In genomic region chr19:32885481-32886131, GRCm38 (mm10) we compare ENCODE assay signal across 10 mouse cellular contexts.
A peak's percentile ranks its signal among the peaks of the same experiment; 100 is the strongest.
DNase-seq lines count a peak whose midpoint lies in the region; ATAC-seq and TF ChIP-seq lines count a peak whose summit lies in the region.
"Had no signal": no experiment of that assay in that cellular context is flagged by ENCODE, and none has a peak within 500 bp of the region (broad histone marks: within the 10 kb centered on the region; RNA-seq: fewer than 3 reads in every experiment).

No protein-coding gene starts in this region.

- ATAC-seq in forebrain, embryonic 13.5 days, result peak; percentile 57; the same call in 1 of the 2 replicates
- no peak for ATAC-seq in limb, embryonic 14.5 days (ENCODE audit: low FRiP score, low read depth)

- H3K27ac ChIP-seq in embryonic facial prominence, embryonic 10.5 days (replicated peaks), result peak overlapping the region; percentile 41
- no peak overlapping the region for H3K27ac ChIP-seq in forebrain, embryonic 13.5 days
- H3K27ac ChIP-seq in limb, embryonic 14.5 days (replicated peaks; ENCODE audit: low read depth, low read length), result no peak overlapping the region
- H3K27ac ChIP-seq: liver, embryonic 14.5 days; stomach, embryonic 15.5 days had no signal

- no peaks in the 10 kb centered on the region for H3K9me3 ChIP-seq in embryonic facial prominence, embryonic 10.5 days
- no peaks in the 10 kb centered on the region for H3K9me3 ChIP-seq in forebrain, embryonic 13.5 days (replicated peaks)
- H3K9me3 ChIP-seq in limb, embryonic 14.5 days (ENCODE audit: control insufficient read depth, low read length), result no peaks in the 10 kb centered on the region
- H3K9me3 ChIP-seq: stomach, embryonic 15.5 days had no signal

- WGBS in embryonic facial prominence, embryonic 10.5 days, result 24% methylated on average over 12 of the region's 12 CpGs
- 45% methylated on average over 12 of the region's 12 CpGs for WGBS in forebrain, embryonic 13.5 days
- 21% methylated on average over 12 of the region's 12 CpGs for WGBS in limb, embryonic 14.5 days

- DNase-seq in kidney, adult 11 months, result peak; percentile 10
- DNase-seq in kidney, postnatal 10 days, result no peak
- peak; percentile 63 for DNase-seq in embryonic facial prominence, embryonic 10.5 days (ENCODE audit: low spot score)
- DNase-seq in limb, embryonic 14.5 days (ENCODE audit: low spot score), result peak; percentile 54
- no peak for DNase-seq in frontal cortex, postnatal 10 days (ENCODE audit: low spot score in 2 of 2)
- DNase-seq in urinary bladder, postnatal 25 days (ENCODE audit: low spot score), result no peak
- DNase-seq: gastrocnemius, postnatal 36 days had no signal

- no peaks in the 10 kb centered on the region for H3K27me3 ChIP-seq in embryonic facial prominence, embryonic 10.5 days (replicated peaks; ENCODE audit: low read depth, poor library complexity, severe bottlenecking)
- no peaks in the 10 kb centered on the region for H3K27me3 ChIP-seq in forebrain, embryonic 13.5 days
- no peaks in the 10 kb centered on the region for H3K27me3 ChIP-seq in limb, embryonic 14.5 days (ENCODE audit: control insufficient read depth, insufficient read depth, low read length)
- H3K27me3 ChIP-seq: stomach, embryonic 15.5 days had no signal

- no peaks in the 10 kb centered on the region for H3K36me3 ChIP-seq in embryonic facial prominence, embryonic 10.5 days (replicated peaks)
- no peaks in the 10 kb centered on the region for H3K36me3 ChIP-seq in forebrain, embryonic 13.5 days (ENCODE audit: poor library complexity, severe bottlenecking)
- H3K36me3 ChIP-seq in limb, embryonic 14.5 days (ENCODE audit: control insufficient read depth, insufficient read depth, low read length), result no peaks in the 10 kb centered on the region
- H3K36me3 ChIP-seq: stomach, embryonic 15.5 days had no signal

- peak overlapping the region; percentile 42 for H3K4me3 ChIP-seq in embryonic facial prominence, embryonic 10.5 days
- no peak overlapping the region for H3K4me3 ChIP-seq in forebrain, embryonic 13.5 days
- H3K4me3 ChIP-seq in limb, embryonic 14.5 days (replicated peaks; ENCODE audit: low read length), result no peak overlapping the region
- H3K4me3 ChIP-seq: stomach, embryonic 15.5 days had no signal

- no peak overlapping the region for H3K9ac ChIP-seq in forebrain, embryonic 13.5 days
- H3K9ac ChIP-seq in limb, embryonic 14.5 days (ENCODE audit: low read depth, low read length, severe bottlenecking), result no peak overlapping the region
- H3K9ac ChIP-seq: liver, embryonic 14.5 days; stomach, embryonic 15.5 days had no signal

- peaks cover 47% of the 10 kb centered on the region for H3K4me1 ChIP-seq in embryonic facial prominence, embryonic 10.5 days
- 0 out of 2 replicates have a peak, but pooled peaks cover 6% of the 10 kb centered on the region for H3K4me1 ChIP-seq in forebrain, embryonic 13.5 days
- peaks cover 42% of the 10 kb centered on the region for H3K4me1 ChIP-seq in limb, embryonic 14.5 days (ENCODE audit: control insufficient read depth, insufficient read depth, low read length)
- H3K4me1 ChIP-seq: stomach, embryonic 15.5 days had no signal

- peak overlapping the region; percentile 34; the same call in 1 of the 2 replicates for H3K4me2 ChIP-seq in forebrain, embryonic 13.5 days
- peak overlapping the region; percentile 32 for H3K4me2 ChIP-seq in limb, embryonic 14.5 days (replicated peaks; ENCODE audit: low read depth, low read length, severe bottlenecking)
- H3K4me2 ChIP-seq: stomach, embryonic 15.5 days had no signal

- no peak for TF ChIP-seq POLR2A in limb, embryonic 14.5 days (IDR thresholded peaks at IDR 0.05; ENCODE audit: borderline replicate concordance, extremely low read depth, insufficient read depth, insufficient read length)

Comparison
In these comparisons a context has a peak if more than half of its experiments do, and no peak if none do; other contexts are left out.
1. DNase-seq: peak in kidney, adult 11 months (single experiment), embryonic facial prominence, embryonic 10.5 days (single experiment) and limb, embryonic 14.5 days (single experiment); none in kidney, postnatal 10 days (single experiment), frontal cortex, postnatal 10 days (0 of 2) and urinary bladder, postnatal 25 days (single experiment).